Mouse (Mus musculus) ES-E14 (cell line): ENCODE measurements around the gene Loxl3. TPM values are rescaled to one million over a fixed set of nuclear protein-coding genes. Genes with fewer than 3 reads are reported as not detected.

Experiments used
- DNase-seq: peaks from one replicate; pipeline ENCODE4 v3.0.0-alpha.2; 2013; ENCODE audit warnings: low read depth, low spot score
- H3K27ac ChIP-seq: 2 replicates; pipeline ENCODE4 v1.5.1; 2012; ENCODE audit warnings: low read depth, mild to moderate bottlenecking, low read length, moderate library complexity, mixed read lengths; ENCODE audit not compliant: poor library complexity, insufficient read depth, severe bottlenecking
- H3K36me3 ChIP-seq: 2 replicates; pipeline ENCODE4 v1.6.1; 2012; ENCODE audit warnings: mild to moderate bottlenecking, low read length, moderate library complexity, mixed read lengths; ENCODE audit not compliant: control insufficient read depth, poor library complexity, insufficient read depth, severe bottlenecking
- H3K4me1 ChIP-seq, 2 experiments: fragments of 150-350 bp in 1 of 2; sonication (generic) in 1 of 2; 2 replicates each; pipeline ENCODE4 v1.6.1; 2012; ENCODE audit warnings: low read length in 2 of 2, mild to moderate bottlenecking in 1 of 2, mixed read lengths in 1 of 2; ENCODE audit not compliant: control insufficient read depth in 2 of 2, insufficient read depth in 2 of 2, poor library complexity in 1 of 2
- H3K4me3 ChIP-seq, 2 experiments: fragments of 150-350 bp in 1 of 2; sonication (generic) in 1 of 2; 2 replicates each; pipeline ENCODE4 v1.5.1; 2012; ENCODE audit warnings: low read length in 2 of 2, low read depth in 1 of 2, mild to moderate bottlenecking in 1 of 2, mixed read lengths in 1 of 2; ENCODE audit not compliant: insufficient read depth in 1 of 2, poor library complexity in 1 of 2, severe bottlenecking in 1 of 2
- H3K9ac ChIP-seq: 2 replicates; pipeline ENCODE4 v1.6.1; 2012; ENCODE audit warnings: low read depth, mild to moderate bottlenecking, low read length, mixed read lengths; ENCODE audit not compliant: poor library complexity, insufficient read depth, severe bottlenecking
- H3K9me3 ChIP-seq: fragments of 150-350 bp; sonication (generic); 2 replicates; pipeline ENCODE4 v1.6.1; 2012; ENCODE audit warnings: low read depth, mild to moderate bottlenecking, low read length; ENCODE audit not compliant: control insufficient read depth, insufficient read depth
- CHD2 ChIP-seq: IDR thresholded peaks from 2 replicates; pipeline ENCODE4 v1.6.1; 2014; ENCODE audit warnings: mild to moderate bottlenecking, low read depth, low read length, inconsistent platforms
- HCFC1 ChIP-seq: IDR thresholded peaks from 2 replicates; pipeline ENCODE4 v1.6.1; 2012; ENCODE audit warnings: low read length, inconsistent platforms, borderline replicate concordance; ENCODE audit not compliant: insufficient read depth
- MAFK ChIP-seq: IDR thresholded peaks from 2 replicates; pipeline ENCODE4 v1.6.1; 2014; ENCODE audit warnings: mild to moderate bottlenecking, low read depth, low read length, inconsistent platforms; ENCODE audit not compliant: insufficient read depth
- ZC3H11A ChIP-seq: IDR thresholded peaks from 2 replicates; pipeline ENCODE4 v1.6.1; 2012; ENCODE audit warnings: low read depth, mild to moderate bottlenecking, inconsistent platforms, low read length, borderline replicate concordance
- ZNF384 ChIP-seq: IDR thresholded peaks from 2 replicates; pipeline ENCODE4 v1.6.1; 2012; ENCODE audit warnings: low read depth, low read length, inconsistent platforms
- in situ Hi-C, 2 experiments: fragments of 600-800 bp; cut with MboI; formaldehyde crosslinking; loops; one replicate each; pipeline ENCODE4 v1.15.1; 2025; ENCODE audit warnings: low sequenced_read_pairs in 2 of 2, inconsistent platforms in 1 of 2; ENCODE audit not compliant: unreplicated experiment in 2 of 2
- total RNA-seq: library from RNA; depleted of rRNA; stranded (reverse); fragments of 300-350 nt; gene quantifications from 2 replicates; pipeline ENCODE4 v1.2.3, GENCODE M21; 2012

Gene Loxl3
- total RNA-seq, 1 experiment: 2.3 TPM

GRCm38 (mm10) chr6:83069488-83070246, 35.7 kb downstream of the Loxl3 start:
- Histone ChIP-seq H3K9ac (no peak overlapping the region), H3K36me3 (no peaks in the 10 kb centered on the region), H3K9me3 (no peaks in the 10 kb centered on the region), H3K27ac (no peak overlapping the region), H3K4me1 (peaks cover 0 to 3% of the 10 kb centered on the region in 2 experiments; a peak in 1 of 4 replicates), H3K4me3 (peak overlapping the region; percentile 47 to 62)
- TF ChIP-seq CHD2 (no peak), MAFK (no peak), ZC3H11A (no peak), ZNF384 (no peak), HCFC1 (no peak)
- in situ Hi-C loops: loop anchor here (5.0 to 25.0 kb wide), 3 partner anchors 643 to 1518 kb away; partner anchors contain the start of genes Vax2 (in 2 of the 2) and Cyp26b1 (in 1 of the 2)
- no peak for DNase-seq

- TF ChIP-seq CHD2 (no peak), ZNF384 (no peak), HCFC1 (no peak), ZC3H11A (no peak), MAFK (no peak)
- Histone ChIP-seq H3K36me3 (no peaks in the 10 kb centered on the region), H3K9ac (no peak within 1 kb of the TSS), H3K4me1 (peaks cover 0 to 3% of the 10 kb centered on the region in 2 experiments; a peak in 1 of 4 replicates), H3K27ac (no peak within 1 kb of the TSS), H3K9me3 (no peaks in the 10 kb centered on the region), H3K4me3 (peak within 1 kb of the TSS; percentile 47 to 62)
- in situ Hi-C loops: loop anchor here (5.0 to 25.0 kb wide), 3 partner anchors 642 to 1517 kb away; partner anchors contain the start of genes Vax2 (in 2 of the 2) and Cyp26b1 (in 1 of the 2)
- DNase-seq: no peak
Measured at GRCm38 (mm10) chr6:83070247-83070310, 36.1 kb downstream of the Loxl3 start, which contains the start of gene Tlx2. TSS of gene Tlx2 (minus strand) at chr6:83070293.

GRCm38 (mm10) chr6:83070311-83071219, 36.6 kb downstream of the Loxl3 start:
- Histone ChIP-seq H3K36me3 (no peaks in the 10 kb centered on the region), H3K9ac (no peak overlapping the region), H3K9me3 (no peaks in the 10 kb centered on the region), H3K4me1 (peaks cover 0 to 3% of the 10 kb centered on the region in 2 experiments; a peak in 1 of 4 replicates), H3K27ac (no peak overlapping the region), H3K4me3 (peak overlapping the region; percentile 47 to 55)
- in situ Hi-C loops: loop anchor here (5.0 to 25.0 kb wide), 3 partner anchors 642 to 1517 kb away; partner anchors contain the start of genes Vax2 (in 2 of the 2) and Cyp26b1 (in 1 of the 2)
- no peak for TF ChIP-seq HCFC1
- TF ChIP-seq ZNF384: no peak
- TF ChIP-seq CHD2: no peak
- no peak for TF ChIP-seq ZC3H11A
- TF ChIP-seq MAFK: no peak
- DNase-seq: no peak

- DNase-seq: no peak
- peaks cover 0 to 3% of the 10 kb centered on the region in 2 experiments; a peak in 1 of 4 replicates for H3K4me1 ChIP-seq
Measured at GRCm38 (mm10) chr6:83071220-83071619, 37.2 kb downstream of the Loxl3 start.

More at GRCm38 (mm10) chr6:83071220-83071619, 37.2 kb downstream of the Loxl3 start:
- in situ Hi-C loops: loop anchor here (5.0 to 25.0 kb wide), 3 partner anchors 641 to 1516 kb away; partner anchors contain the start of genes Vax2 (in 2 of the 2) and Cyp26b1 (in 1 of the 2)
- no peak for TF ChIP-seq MAFK
- no peak for TF ChIP-seq ZNF384
- no peak for TF ChIP-seq HCFC1
- TF ChIP-seq CHD2: no peak
- TF ChIP-seq ZC3H11A: no peak
- Histone ChIP-seq H3K27ac (no peak overlapping the region), H3K9me3 (no peaks in the 10 kb centered on the region), H3K4me3 (peak overlapping the region; percentile 31 to 47; a peak in 2 of 4 replicates), H3K9ac (no peak overlapping the region), H3K36me3 (no peaks in the 10 kb centered on the region)
